Mouse (Mus musculus): Measurements from ENCODE around the gene Rundc3a. TPM values are rescaled to one million over a fixed set of nuclear protein-coding genes. Genes with fewer than 3 reads are reported as not detected.

Rundc3a gene
- polyA plus RNA-seq, 1 experiment from 2014 or later = 1.9 TPM

DNA sequence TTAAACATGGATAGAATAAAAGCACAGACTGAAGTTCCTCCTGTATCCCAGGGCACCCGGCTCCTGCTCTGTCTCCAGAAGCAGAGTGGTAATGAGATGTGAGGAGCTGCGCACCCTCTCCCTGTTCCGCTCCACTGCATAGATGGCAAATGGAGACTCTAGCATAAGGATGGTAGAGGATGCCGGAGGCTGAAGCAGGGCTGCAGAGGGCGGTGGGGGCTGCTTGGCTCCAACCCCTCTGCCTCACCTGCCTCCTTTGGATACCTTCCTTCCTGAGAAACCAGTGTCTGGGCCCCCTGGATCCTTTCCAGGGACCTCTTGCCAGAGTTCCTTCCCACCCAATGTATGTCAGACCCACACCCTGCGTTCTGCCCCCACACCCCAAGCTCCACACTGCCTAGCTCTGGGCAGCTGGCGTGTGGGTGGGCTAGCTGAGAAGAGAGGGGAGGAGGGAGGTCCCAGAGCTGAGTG is 3.5 kb downstream of the Rundc3a start:
- Histone ChIP-seq H3K9me3 (replicated peaks) (no peaks in the 10 kb centered on the region), H3K27ac (no peak overlapping the region), H3K4me1 (peaks cover 55% of the 10 kb centered on the region), H3K4me2 (no peak overlapping the region), H3K9ac (no peak overlapping the region), H3K36me3 (peaks cover under 1% of the 10 kb centered on the region; the same call in 1 of the 2 replicates), H3K4me3 (no peak overlapping the region), H3K27me3 (replicated peaks) (peaks cover 100% of the 10 kb centered on the region)
- ATAC-seq = no peak
- 69% methylated on average over 7 of the region's 7 CpGs for WGBS (ENCODE audit: insufficient replicate concordance)

DNA sequence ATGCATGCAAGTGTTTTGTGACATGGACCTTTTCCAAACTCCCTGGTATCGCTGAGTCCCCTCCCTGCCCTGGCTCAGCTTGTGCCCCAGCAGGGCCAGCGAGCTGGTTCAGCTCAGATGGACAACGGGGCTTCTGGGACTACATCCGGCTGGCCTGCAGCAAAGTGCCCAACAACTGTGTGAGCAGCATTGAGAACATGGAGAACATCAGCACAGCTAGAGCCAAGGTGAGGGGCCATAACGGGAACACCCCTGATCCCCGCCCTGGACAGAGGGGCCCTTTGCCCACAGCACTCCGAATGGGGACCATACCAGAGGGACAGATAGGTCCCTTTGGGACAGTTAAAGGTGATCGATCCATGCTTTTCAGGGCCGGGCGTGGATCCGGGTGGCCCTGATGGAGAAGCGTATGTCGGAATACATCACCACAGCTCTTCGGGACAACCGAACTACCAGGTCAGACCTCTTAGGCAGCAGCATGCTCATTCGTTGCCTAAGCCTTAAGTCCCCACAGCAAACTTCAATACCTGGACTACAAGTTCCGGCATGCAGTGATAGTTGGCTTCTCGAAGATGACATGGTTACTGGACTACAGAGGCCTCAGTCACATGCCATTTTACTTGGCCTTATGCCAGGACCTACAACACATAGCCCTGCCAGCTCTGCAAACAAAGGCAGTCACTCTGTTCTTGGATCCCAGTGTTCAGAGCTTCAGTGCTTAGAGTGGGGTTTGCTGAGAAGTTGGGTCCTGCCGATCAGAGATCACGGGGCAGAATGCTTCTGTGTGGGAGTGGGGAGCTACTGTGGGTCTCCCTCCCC is 5.0 kb downstream of the Rundc3a start:
- Histone ChIP-seq H3K9ac (no peak overlapping the region), H3K4me2 (no peak overlapping the region), H3K27me3 (replicated peaks) (peaks cover 99% of the 10 kb centered on the region), H3K27ac (no peak overlapping the region), H3K36me3 (peaks cover 15% of the 10 kb centered on the region), H3K4me3 (no peak overlapping the region), H3K9me3 (replicated peaks) (no peaks in the 10 kb centered on the region), H3K4me1 (peaks cover 53% of the 10 kb centered on the region)
- ATAC-seq = no peak
- WGBS (ENCODE audit: insufficient replicate concordance) = 72% methylated on average over 20 of the region's 20 CpGs

DNA sequence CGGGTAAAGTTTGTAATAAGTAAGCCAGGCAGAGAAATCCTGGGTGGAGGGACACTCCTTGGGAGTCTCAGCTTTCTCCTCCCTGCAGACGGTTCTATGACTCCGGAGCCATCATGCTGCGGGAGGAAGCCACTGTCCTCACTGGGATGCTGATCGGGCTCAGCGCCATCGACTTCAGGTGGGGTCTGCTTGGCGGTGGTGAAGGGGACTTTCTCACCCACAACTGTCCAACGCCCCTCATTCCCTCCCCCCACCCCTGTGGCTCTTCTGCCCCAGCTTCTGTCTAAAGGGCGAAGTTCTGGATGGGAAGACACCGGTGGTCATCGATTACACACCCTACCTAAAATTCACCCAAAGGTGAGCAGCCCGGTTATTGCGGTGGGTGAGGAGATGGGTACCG is 5.9 kb downstream of the Rundc3a start:
- 20% methylated on average over 15 of the region's 15 CpGs for WGBS (ENCODE audit: insufficient replicate concordance)
- Histone ChIP-seq H3K4me2 (peak overlapping the region; percentile 59), H3K27me3 (replicated peaks) (peaks cover 98% of the 10 kb centered on the region), H3K4me1 (peaks cover 53% of the 10 kb centered on the region), H3K9ac (peak overlapping the region; percentile 47), H3K4me3 (peak overlapping the region; percentile 38), H3K36me3 (peaks cover 24% of the 10 kb centered on the region), H3K9me3 (replicated peaks) (no peaks in the 10 kb centered on the region), H3K27ac (no peak overlapping the region)
- ATAC-seq = no peak

DNA sequence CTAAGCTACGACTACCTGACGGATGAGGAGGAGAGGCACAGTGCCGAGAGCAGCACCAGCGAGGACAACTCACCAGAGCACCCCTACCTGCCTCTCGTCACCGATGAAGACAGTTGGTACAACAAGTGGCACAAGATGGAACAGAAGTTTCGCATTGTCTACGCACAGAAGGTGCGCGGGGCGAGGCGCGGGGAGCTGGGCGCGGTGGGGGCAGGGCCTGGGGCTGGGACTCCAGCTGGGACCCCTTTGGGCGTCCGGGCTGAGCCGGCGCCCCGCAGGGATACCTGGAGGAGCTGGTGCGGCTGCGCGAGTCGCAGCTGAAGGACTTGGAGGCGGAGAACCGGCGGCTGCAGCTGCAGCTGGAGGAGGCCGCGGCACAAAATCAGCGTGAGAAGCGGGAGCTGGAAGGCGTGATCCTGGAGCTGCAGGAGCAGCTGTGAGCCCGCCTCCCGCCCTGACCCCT is 6.4 kb downstream of the Rundc3a start:
- H3K36me3 ChIP-seq = peaks cover 30% of the 10 kb centered on the region
- H3K4me1 ChIP-seq = peaks cover 55% of the 10 kb centered on the region
- H3K27ac ChIP-seq = no peak overlapping the region
- H3K27me3 ChIP-seq (replicated peaks) = peaks cover 92% of the 10 kb centered on the region
- WGBS (ENCODE audit: insufficient replicate concordance) = 4% methylated on average over 34 of the region's 34 CpGs
- peak overlapping the region; percentile 47; the same call in 1 of the 2 replicates for H3K9ac ChIP-seq
- peak overlapping the region; percentile 38 for H3K4me3 ChIP-seq
- H3K9me3 ChIP-seq (replicated peaks) = no peaks in the 10 kb centered on the region
- H3K4me2 ChIP-seq = peak overlapping the region; percentile 59
- ATAC-seq = no peak

DNA sequence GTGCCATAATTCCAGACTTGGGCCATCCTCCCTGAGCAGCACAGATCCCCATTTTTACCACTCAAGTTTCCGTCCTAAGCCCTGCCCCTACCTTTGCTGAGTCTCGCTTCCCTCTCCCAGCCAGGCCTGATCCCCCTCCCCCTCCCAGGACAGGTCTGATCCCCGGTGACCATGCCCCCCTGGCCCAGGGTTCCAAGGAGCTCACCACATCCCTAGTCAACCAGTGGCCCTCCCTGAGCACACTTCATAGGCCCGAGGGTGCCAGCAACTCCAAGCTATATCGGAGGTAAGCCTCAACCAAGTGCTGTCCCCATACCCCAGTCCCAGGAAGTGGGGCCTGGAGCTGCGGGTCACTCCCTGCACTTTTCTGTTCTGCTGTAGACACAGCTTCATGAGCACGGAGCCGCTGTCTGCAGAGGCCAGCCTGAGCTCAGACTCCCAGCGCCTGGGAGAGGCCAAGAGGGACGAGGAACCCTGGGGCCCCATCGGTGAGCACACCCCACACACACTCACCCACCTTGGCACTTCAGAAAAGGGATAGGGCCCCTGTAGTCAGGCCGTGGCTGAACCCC is 7.4 kb downstream of the Rundc3a start:
- no peak for ATAC-seq
- Histone ChIP-seq H3K27ac (no peak overlapping the region), H3K27me3 (replicated peaks) (peaks cover 83% of the 10 kb centered on the region), H3K9ac (0 out of 2 replicates have a peak overlapping the region, but pooled peaks have one; percentile 0), H3K4me2 (no peak overlapping the region), H3K36me3 (peaks cover 39% of the 10 kb centered on the region), H3K4me1 (peaks cover 62% of the 10 kb centered on the region), H3K4me3 (no peak overlapping the region), H3K9me3 (replicated peaks) (no peaks in the 10 kb centered on the region)
- WGBS (ENCODE audit: insufficient replicate concordance) = 21% methylated on average over 12 of the region's 12 CpGs

DNA sequence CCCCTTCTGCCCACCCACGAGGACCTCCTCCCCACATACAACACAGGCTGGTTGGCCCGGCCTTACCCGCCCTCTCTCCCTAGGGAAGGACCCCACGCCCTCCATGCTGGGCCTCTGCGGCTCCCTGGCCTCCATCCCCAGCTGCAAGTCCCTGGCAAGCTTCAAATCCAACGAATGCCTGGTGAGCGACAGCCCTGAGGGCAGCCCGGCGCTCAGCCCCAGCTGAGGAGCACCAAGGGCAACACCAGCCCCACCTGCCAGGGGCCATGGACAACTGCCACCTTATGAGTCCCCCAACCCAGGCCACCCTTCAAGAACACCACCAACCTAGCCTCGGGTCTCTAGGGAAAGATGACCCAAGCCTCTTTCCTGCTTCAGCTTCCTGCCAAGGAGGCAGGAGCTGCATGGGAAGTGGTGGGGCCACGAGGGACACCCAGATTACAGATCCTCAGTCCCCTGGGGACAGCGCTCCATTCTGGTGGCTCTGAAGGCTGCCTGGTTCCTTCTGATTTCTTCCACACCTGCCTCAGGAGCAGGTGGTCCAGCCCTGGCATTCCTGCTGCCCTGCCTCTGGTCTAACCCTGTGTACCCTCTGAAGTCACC is 8.8 kb downstream of the Rundc3a start:
- Histone ChIP-seq H3K27ac (no peak overlapping the region), H3K36me3 (peaks cover 44% of the 10 kb centered on the region), H3K4me3 (no peak overlapping the region), H3K27me3 (replicated peaks) (peaks cover 69% of the 10 kb centered on the region), H3K9me3 (replicated peaks) (no peaks in the 10 kb centered on the region), H3K9ac (no peak overlapping the region), H3K4me1 (peaks cover 70% of the 10 kb centered on the region), H3K4me2 (no peak overlapping the region)
- 70% methylated on average over 12 of the region's 12 CpGs for WGBS (ENCODE audit: insufficient replicate concordance)
- no peak for ATAC-seq

DNA sequence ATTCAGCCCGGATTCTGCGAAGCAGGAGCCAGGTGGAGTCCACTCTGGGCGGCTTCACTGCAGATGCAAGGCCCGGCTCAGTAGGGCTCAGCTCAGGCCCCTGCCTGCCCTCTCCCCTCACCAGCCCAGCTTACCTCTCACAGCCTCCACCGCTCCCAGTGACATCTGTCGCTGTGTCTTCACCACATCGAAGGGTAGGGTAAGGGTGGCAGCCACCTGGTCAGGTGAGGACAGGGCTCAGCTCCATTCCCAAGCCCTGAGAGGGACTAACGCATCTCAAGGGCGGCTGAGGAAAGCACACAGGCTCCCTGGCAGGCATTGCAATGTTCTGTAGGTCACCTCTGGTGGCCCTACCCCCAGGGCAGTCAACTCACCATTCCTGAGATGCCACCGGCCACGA is 10.5 kb downstream of the Rundc3a start:
- Histone ChIP-seq H3K27ac (peak overlapping the region; percentile 16; the same call in 1 of the 2 replicates), H3K9me3 (replicated peaks) (no peaks in the 10 kb centered on the region), H3K36me3 (peaks cover 44% of the 10 kb centered on the region), H3K4me1 (peaks cover 77% of the 10 kb centered on the region), H3K9ac (no peak overlapping the region), H3K27me3 (replicated peaks) (peaks cover 52% of the 10 kb centered on the region), H3K4me3 (no peak overlapping the region), H3K4me2 (peak overlapping the region; percentile 8; the same call in 1 of the 2 replicates)
- WGBS (ENCODE audit: insufficient replicate concordance) = 94% methylated on average over 11 of the region's 11 CpGs
- no peak for ATAC-seq

DNA sequence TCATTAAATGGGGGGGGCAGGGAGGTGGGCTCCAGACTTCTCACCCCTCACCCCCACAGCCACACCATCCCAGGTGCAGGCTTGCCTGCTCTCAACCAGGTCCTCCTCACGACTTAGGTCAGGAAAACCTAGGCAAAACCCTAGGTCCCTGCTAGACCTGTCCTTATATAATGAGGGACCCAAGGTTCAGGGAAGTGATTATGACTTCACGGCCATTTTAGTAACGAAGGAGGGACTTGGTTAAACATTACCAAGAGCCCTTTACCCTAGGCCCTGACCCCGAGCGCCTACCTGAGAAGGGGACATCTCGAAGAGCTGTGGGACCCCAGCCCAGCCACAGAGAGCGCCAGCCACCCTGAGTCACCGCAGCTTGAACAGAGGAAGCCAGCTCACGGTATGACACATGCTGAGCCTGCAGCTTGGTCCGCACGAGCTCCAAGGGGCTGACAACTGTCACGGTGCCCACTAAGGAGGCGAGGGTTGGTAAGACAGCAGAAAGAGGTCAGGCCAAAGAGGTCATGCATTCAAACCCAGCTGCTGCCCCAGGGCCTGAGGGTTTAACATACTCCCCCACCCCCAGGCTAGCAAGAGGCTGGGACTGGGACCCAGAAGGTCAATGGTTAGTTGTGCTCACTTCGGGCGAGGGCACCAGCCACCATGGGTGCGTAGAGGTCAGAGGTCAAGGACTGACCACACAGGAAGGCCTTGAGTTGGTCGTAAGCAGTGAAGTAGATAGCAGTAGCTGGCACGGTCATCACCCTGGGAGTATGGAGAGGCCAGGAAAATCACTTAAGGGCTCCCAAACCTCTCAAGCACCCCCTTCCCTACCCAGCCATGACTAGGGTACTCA is 11.2 kb downstream of the Rundc3a start:
- Histone ChIP-seq H3K4me3 (peak overlapping the region; percentile 91), H3K4me2 (peak overlapping the region; percentile 83), H3K9ac (peak overlapping the region; percentile 96), H3K27ac (peak overlapping the region; percentile 16; the same call in 1 of the 2 replicates), H3K36me3 (peaks cover 44% of the 10 kb centered on the region), H3K4me1 (peaks cover 78% of the 10 kb centered on the region), H3K27me3 (replicated peaks) (peaks cover 45% of the 10 kb centered on the region), H3K9me3 (replicated peaks) (no peaks in the 10 kb centered on the region)
- 83% methylated on average over 18 of the region's 18 CpGs for WGBS (ENCODE audit: insufficient replicate concordance)
- no peak for ATAC-seq

DNA sequence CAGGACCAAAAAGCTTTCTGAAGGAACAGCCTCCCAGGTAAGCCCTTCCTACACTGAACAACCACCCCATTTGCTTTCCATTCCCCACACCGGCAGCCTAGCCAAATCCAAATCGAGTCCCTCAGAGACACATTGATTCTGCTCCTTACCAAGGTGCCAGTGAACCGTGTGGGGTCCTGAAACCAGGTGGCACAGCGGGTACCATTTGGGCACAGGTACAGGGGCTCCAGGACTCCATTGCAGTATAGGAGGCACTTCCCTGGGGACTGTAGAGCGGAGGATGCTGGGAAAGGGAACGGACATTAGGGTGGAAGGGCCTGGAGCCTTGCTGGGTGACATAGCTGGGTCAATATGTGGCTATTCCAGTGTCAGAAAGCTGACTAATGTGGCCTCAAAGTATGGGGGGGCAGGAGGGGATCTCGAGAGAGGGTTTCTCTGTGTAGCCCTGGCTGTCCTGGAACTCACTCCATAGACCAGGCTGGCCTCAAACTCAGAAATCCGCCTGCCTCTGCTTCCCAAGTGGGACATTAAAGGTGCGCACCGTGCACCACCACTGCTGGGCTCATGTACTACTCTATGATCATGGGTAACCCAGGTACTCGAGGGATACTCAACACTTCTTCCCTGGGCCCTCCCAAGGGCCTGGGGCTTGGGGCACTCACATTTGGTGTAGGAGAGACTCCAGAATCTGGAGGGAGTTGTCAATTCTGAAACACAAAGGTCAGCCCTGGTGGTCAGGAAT is 12.5 kb downstream of the Rundc3a start:
- peak overlapping the region; percentile 91 for H3K4me3 ChIP-seq
- peak overlapping the region; percentile 83 for H3K4me2 ChIP-seq
- no peaks in the 10 kb centered on the region for H3K9me3 ChIP-seq (replicated peaks)
- peaks cover 44% of the 10 kb centered on the region for H3K36me3 ChIP-seq
- H3K4me1 ChIP-seq = peaks cover 76% of the 10 kb centered on the region
- peak overlapping the region; percentile 96 for H3K27ac ChIP-seq
- no peak for ATAC-seq
- H3K27me3 ChIP-seq (replicated peaks) = peaks cover 32% of the 10 kb centered on the region
- 81% methylated on average over 11 of the region's 11 CpGs for WGBS (ENCODE audit: insufficient replicate concordance)
- peak overlapping the region; percentile 96 for H3K9ac ChIP-seq

DNA sequence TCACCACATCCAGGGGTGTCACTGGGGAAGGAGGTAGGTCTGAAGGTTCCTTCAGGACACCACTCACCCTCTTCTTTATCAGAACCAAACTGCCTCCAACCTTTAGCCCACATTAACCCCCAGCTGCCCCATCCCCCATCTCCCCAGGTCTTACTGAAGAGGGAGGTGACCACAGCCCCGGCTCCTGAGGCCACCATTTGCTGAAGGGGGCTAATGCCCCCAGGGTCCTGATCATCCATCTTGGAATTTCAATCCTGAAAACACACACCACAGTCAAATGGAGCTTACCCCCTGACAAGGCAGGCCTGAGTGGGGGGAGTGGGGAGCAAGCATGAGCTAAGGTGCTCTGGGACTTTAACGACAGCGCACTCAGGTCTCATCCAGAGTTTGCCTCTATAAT is 13.2 kb downstream of the Rundc3a start:
- Histone ChIP-seq H3K27me3 (replicated peaks) (peaks cover 25% of the 10 kb centered on the region), H3K4me1 (peaks cover 77% of the 10 kb centered on the region), H3K9ac (peak overlapping the region; percentile 96), H3K36me3 (peaks cover 44% of the 10 kb centered on the region), H3K27ac (peak overlapping the region; percentile 96), H3K9me3 (replicated peaks) (no peaks in the 10 kb centered on the region), H3K4me2 (peak overlapping the region; percentile 83), H3K4me3 (peak overlapping the region; percentile 91)
- 14% methylated on average over 3 of the region's 3 CpGs for WGBS (ENCODE audit: insufficient replicate concordance)
- no peak for ATAC-seq
